Mouse (Mus musculus): ENCODE measurements around the gene Eng. TPM values are rescaled to one million over a fixed set of nuclear protein-coding genes. Genes with fewer than 3 reads are reported as not detected.

Eng gene
- polyA plus RNA-seq, 1 experiment from 2014 or later = 23.8 TPM

GRCm38 (mm10) chr2:32662291-32662690 is 15.9 kb downstream of the Eng start:
- 56% methylated on average over 5 of the region's 5 CpGs for whole genome bisulfite sequencing
- no peaks in the 10 kb centered on the region for H3K9me3 ChIP-seq (ENCODE audit: control insufficient read depth, low read length)
- no peaks in the 10 kb centered on the region for H3K36me3 ChIP-seq (ENCODE audit: control insufficient read depth, insufficient read depth, low read length)
- no peak overlapping the region for H3K4me3 ChIP-seq (replicated peaks; ENCODE audit: low read depth, low read length)
- no peak for ATAC-seq (ENCODE audit: low FRiP score, low TSS enrichment)
- no peak overlapping the region for H3K9ac ChIP-seq (replicated peaks; ENCODE audit: low read length)
- no peaks in the 10 kb centered on the region for H3K4me1 ChIP-seq (ENCODE audit: control insufficient read depth, insufficient read depth, low read length)
- no peaks in the 10 kb centered on the region for H3K27me3 ChIP-seq (ENCODE audit: control insufficient read depth, insufficient read depth, low read length)
- no peak overlapping the region for H3K27ac ChIP-seq (replicated peaks; ENCODE audit: low read depth, low read length)
- H3K4me2 ChIP-seq (ENCODE audit: low read length) = no peak overlapping the region
- DNase-seq = no peak

GRCm38 (mm10) chr2:32665345-32665744 is 18.9 kb downstream of the Eng start:
- Histone ChIP-seq H3K4me2 (ENCODE audit: low read length) (no peak overlapping the region), H3K36me3 (ENCODE audit: control insufficient read depth, insufficient read depth, low read length) (no peaks in the 10 kb centered on the region), H3K4me3 (replicated peaks; ENCODE audit: low read depth, low read length) (no peak overlapping the region), H3K9ac (replicated peaks; ENCODE audit: low read length) (no peak overlapping the region), H3K27me3 (ENCODE audit: control insufficient read depth, insufficient read depth, low read length) (no peaks in the 10 kb centered on the region), H3K9me3 (ENCODE audit: control insufficient read depth, low read length) (no peaks in the 10 kb centered on the region), H3K4me1 (ENCODE audit: control insufficient read depth, insufficient read depth, low read length) (no peaks in the 10 kb centered on the region), H3K27ac (replicated peaks; ENCODE audit: low read depth, low read length) (no peak overlapping the region)
- DNase-seq (no peak), ATAC-seq (ENCODE audit: low FRiP score, low TSS enrichment) (no peak)
- 85% methylated on average over 8 of the region's 8 CpGs for WGBS

- no peaks in the 10 kb centered on the region for H3K9me3 ChIP-seq (ENCODE audit: control insufficient read depth, low read length)
- DNase-seq (no peak), ATAC-seq (ENCODE audit: low FRiP score, low TSS enrichment) (no peak)
- no peak overlapping the region for H3K4me2 ChIP-seq (ENCODE audit: low read length)
- no peak overlapping the region for H3K27ac ChIP-seq (replicated peaks; ENCODE audit: low read depth, low read length)
- no peaks in the 10 kb centered on the region for H3K4me1 ChIP-seq (ENCODE audit: control insufficient read depth, insufficient read depth, low read length)
- H3K9ac ChIP-seq (replicated peaks; ENCODE audit: low read length) = no peak overlapping the region
- no peaks in the 10 kb centered on the region for H3K27me3 ChIP-seq (ENCODE audit: control insufficient read depth, insufficient read depth, low read length)
- H3K36me3 ChIP-seq (ENCODE audit: control insufficient read depth, insufficient read depth, low read length) = no peaks in the 10 kb centered on the region
- WGBS = 91% methylated on average over 6 of the region's 6 CpGs
- no peak overlapping the region for H3K4me3 ChIP-seq (replicated peaks; ENCODE audit: low read depth, low read length)
Measured at GRCm38 (mm10) chr2:32665853-32666252, 19.5 kb downstream of the Eng start.

GRCm38 (mm10) chr2:32667775-32668174 is 21.4 kb downstream of the Eng start:
- ATAC-seq (ENCODE audit: low FRiP score, low TSS enrichment) = no peak
- Histone ChIP-seq H3K27ac (replicated peaks; ENCODE audit: low read depth, low read length) (0 out of 2 replicates have a peak overlapping the region, but pooled peaks have one; percentile 32), H3K36me3 (ENCODE audit: control insufficient read depth, insufficient read depth, low read length) (no peaks in the 10 kb centered on the region), H3K9ac (replicated peaks; ENCODE audit: low read length) (no peak overlapping the region), H3K4me1 (ENCODE audit: control insufficient read depth, insufficient read depth, low read length) (no peaks in the 10 kb centered on the region), H3K9me3 (ENCODE audit: control insufficient read depth, low read length) (no peaks in the 10 kb centered on the region), H3K4me2 (ENCODE audit: low read length) (no peak overlapping the region), H3K27me3 (ENCODE audit: control insufficient read depth, insufficient read depth, low read length) (no peaks in the 10 kb centered on the region), H3K4me3 (replicated peaks; ENCODE audit: low read depth, low read length) (no peak overlapping the region)
- 18% methylated on average over 11 of the region's 11 CpGs for WGBS
- DNase-seq = peak; percentile 45

- Histone ChIP-seq H3K27ac (replicated peaks; ENCODE audit: low read depth, low read length) (no peak overlapping the region), H3K4me3 (replicated peaks; ENCODE audit: low read depth, low read length) (no peak overlapping the region), H3K4me2 (ENCODE audit: low read length) (no peak overlapping the region), H3K4me1 (ENCODE audit: control insufficient read depth, insufficient read depth, low read length) (no peaks in the 10 kb centered on the region), H3K36me3 (ENCODE audit: control insufficient read depth, insufficient read depth, low read length) (no peaks in the 10 kb centered on the region), H3K9ac (replicated peaks; ENCODE audit: low read length) (no peak overlapping the region), H3K9me3 (ENCODE audit: control insufficient read depth, low read length) (no peaks in the 10 kb centered on the region), H3K27me3 (ENCODE audit: control insufficient read depth, insufficient read depth, low read length) (no peaks in the 10 kb centered on the region)
- 45% methylated on average over 7 of the region's 7 CpGs for WGBS
- no peak for DNase-seq
- no peak for ATAC-seq (ENCODE audit: low FRiP score, low TSS enrichment)
Measured at GRCm38 (mm10) chr2:32668176-32668575, 21.8 kb downstream of the Eng start.

- no peaks in the 10 kb centered on the region for H3K9me3 ChIP-seq (ENCODE audit: control insufficient read depth, low read length)
- DNase-seq (no peak), ATAC-seq (ENCODE audit: low FRiP score, low TSS enrichment) (no peak)
- 78% methylated on average over 3 of the region's 3 CpGs for WGBS
- no peak overlapping the region for H3K4me3 ChIP-seq (replicated peaks; ENCODE audit: low read depth, low read length)
- no peaks in the 10 kb centered on the region for H3K27me3 ChIP-seq (ENCODE audit: control insufficient read depth, insufficient read depth, low read length)
- H3K36me3 ChIP-seq (ENCODE audit: control insufficient read depth, insufficient read depth, low read length) = no peaks in the 10 kb centered on the region
- H3K9ac ChIP-seq (replicated peaks; ENCODE audit: low read length) = no peak overlapping the region
- no peak overlapping the region for H3K4me2 ChIP-seq (ENCODE audit: low read length)
- no peak overlapping the region for H3K27ac ChIP-seq (replicated peaks; ENCODE audit: low read depth, low read length)
- H3K4me1 ChIP-seq (ENCODE audit: control insufficient read depth, insufficient read depth, low read length) = no peaks in the 10 kb centered on the region
Measured at GRCm38 (mm10) chr2:32669876-32670275, 23.5 kb downstream of the Eng start.

- Histone ChIP-seq H3K9ac (replicated peaks; ENCODE audit: low read length) (no peak overlapping the region), H3K4me3 (replicated peaks; ENCODE audit: low read depth, low read length) (no peak overlapping the region), H3K27me3 (ENCODE audit: control insufficient read depth, insufficient read depth, low read length) (no peaks in the 10 kb centered on the region), H3K9me3 (ENCODE audit: control insufficient read depth, low read length) (no peaks in the 10 kb centered on the region), H3K4me2 (ENCODE audit: low read length) (no peak overlapping the region), H3K27ac (replicated peaks; ENCODE audit: low read depth, low read length) (no peak overlapping the region), H3K4me1 (ENCODE audit: control insufficient read depth, insufficient read depth, low read length) (no peaks in the 10 kb centered on the region), H3K36me3 (ENCODE audit: control insufficient read depth, insufficient read depth, low read length) (no peaks in the 10 kb centered on the region)
- 93% methylated on average over 9 of the region's 9 CpGs for WGBS
- no peak for ATAC-seq (ENCODE audit: low FRiP score, low TSS enrichment)
- DNase-seq = no peak
Measured at GRCm38 (mm10) chr2:32671147-32671546, 24.8 kb downstream of the Eng start.

GRCm38 (mm10) chr2:32671907-32672595 is 25.7 kb downstream of the Eng start:
- no peak for ATAC-seq (ENCODE audit: low FRiP score, low TSS enrichment)
- Histone ChIP-seq H3K9me3 (ENCODE audit: control insufficient read depth, low read length) (no peaks in the 10 kb centered on the region), H3K27ac (replicated peaks; ENCODE audit: low read depth, low read length) (no peak overlapping the region), H3K36me3 (ENCODE audit: control insufficient read depth, insufficient read depth, low read length) (no peaks in the 10 kb centered on the region), H3K27me3 (ENCODE audit: control insufficient read depth, insufficient read depth, low read length) (no peaks in the 10 kb centered on the region), H3K4me1 (ENCODE audit: control insufficient read depth, insufficient read depth, low read length) (no peaks in the 10 kb centered on the region), H3K4me3 (replicated peaks; ENCODE audit: low read depth, low read length) (no peak overlapping the region), H3K9ac (replicated peaks; ENCODE audit: low read length) (no peak overlapping the region), H3K4me2 (ENCODE audit: low read length) (no peak overlapping the region)
- WGBS = 64% methylated on average over 9 of the region's 9 CpGs
- no peak for DNase-seq

- WGBS = 89% methylated on average over 16 of the region's 16 CpGs
Measured at GRCm38 (mm10) chr2:32673176-32673917, 27.0 kb downstream of the Eng start.

More at GRCm38 (mm10) chr2:32673176-32673917, 27.0 kb downstream of the Eng start:
- Histone ChIP-seq H3K4me1 (ENCODE audit: control insufficient read depth, insufficient read depth, low read length) (no peaks in the 10 kb centered on the region), H3K36me3 (ENCODE audit: control insufficient read depth, insufficient read depth, low read length) (no peaks in the 10 kb centered on the region), H3K4me2 (ENCODE audit: low read length) (no peak overlapping the region), H3K9ac (replicated peaks; ENCODE audit: low read length) (no peak overlapping the region), H3K27me3 (ENCODE audit: control insufficient read depth, insufficient read depth, low read length) (no peaks in the 10 kb centered on the region), H3K9me3 (ENCODE audit: control insufficient read depth, low read length) (no peaks in the 10 kb centered on the region), H3K4me3 (replicated peaks; ENCODE audit: low read depth, low read length) (no peak overlapping the region), H3K27ac (replicated peaks; ENCODE audit: low read depth, low read length) (no peak overlapping the region)
- no peak for DNase-seq
- ATAC-seq (ENCODE audit: low FRiP score, low TSS enrichment) = no peak
